Mouse (Mus musculus): ENCODE measurements around the gene Kcnq4. TPM values are rescaled to one million over a fixed set of nuclear protein-coding genes. Genes with fewer than 3 reads are reported as not detected.

The Kcnq4 gene
- polyA plus RNA-seq, 1 experiment from 2014 or later: 11.1 TPM

- no peaks in the 10 kb centered on the region for H3K4me1 ChIP-seq (replicated peaks; ENCODE audit: control insufficient read depth, insufficient read depth, low read length)
- H3K9ac ChIP-seq (replicated peaks; ENCODE audit: low read depth, low read length): no peak overlapping the region
- H3K36me3 ChIP-seq (ENCODE audit: control insufficient read depth, insufficient read depth): no peaks in the 10 kb centered on the region
- H3K4me3 ChIP-seq (replicated peaks; ENCODE audit: low read length): no peak overlapping the region
- no peak overlapping the region for H3K4me2 ChIP-seq (ENCODE audit: low read length)
- no peak for ATAC-seq
- H3K9me3 ChIP-seq (ENCODE audit: control insufficient read depth, low read length): no peaks in the 10 kb centered on the region
- H3K27me3 ChIP-seq (replicated peaks; ENCODE audit: control insufficient read depth, insufficient read depth, low read length): no peaks in the 10 kb centered on the region
- no peak overlapping the region for H3K27ac ChIP-seq (ENCODE audit: low read length)
- WGBS: 83% methylated on average over 8 of the region's 8 CpGs
Observed at GRCm38 (mm10) chr4:120655898-120656297, 92.5 kb downstream of the Kcnq4 start.

- H3K4me2 ChIP-seq (ENCODE audit: low read length): peak overlapping the region; percentile 97
- peak; percentile 35 for ATAC-seq
- no peaks in the 10 kb centered on the region for H3K36me3 ChIP-seq (ENCODE audit: control insufficient read depth, insufficient read depth)
- no peaks in the 10 kb centered on the region for H3K9me3 ChIP-seq (ENCODE audit: control insufficient read depth, low read length)
- peaks cover 12% of the 10 kb centered on the region for H3K4me1 ChIP-seq (replicated peaks; ENCODE audit: control insufficient read depth, insufficient read depth, low read length)
- H3K27me3 ChIP-seq (replicated peaks; ENCODE audit: control insufficient read depth, insufficient read depth, low read length): 0 out of 2 replicates have a peak, but pooled peaks cover 3% of the 10 kb centered on the region
- peak overlapping the region; percentile 63 for H3K4me3 ChIP-seq (replicated peaks; ENCODE audit: low read length)
- H3K9ac ChIP-seq (replicated peaks; ENCODE audit: low read depth, low read length): peak overlapping the region; percentile 79
- 20% methylated on average over 7 of the region's 7 CpGs for WGBS
- H3K27ac ChIP-seq (ENCODE audit: low read length): no peak overlapping the region
Observed at GRCm38 (mm10) chr4:120650208-120650592, 98.2 kb downstream of the Kcnq4 start.

DNA sequence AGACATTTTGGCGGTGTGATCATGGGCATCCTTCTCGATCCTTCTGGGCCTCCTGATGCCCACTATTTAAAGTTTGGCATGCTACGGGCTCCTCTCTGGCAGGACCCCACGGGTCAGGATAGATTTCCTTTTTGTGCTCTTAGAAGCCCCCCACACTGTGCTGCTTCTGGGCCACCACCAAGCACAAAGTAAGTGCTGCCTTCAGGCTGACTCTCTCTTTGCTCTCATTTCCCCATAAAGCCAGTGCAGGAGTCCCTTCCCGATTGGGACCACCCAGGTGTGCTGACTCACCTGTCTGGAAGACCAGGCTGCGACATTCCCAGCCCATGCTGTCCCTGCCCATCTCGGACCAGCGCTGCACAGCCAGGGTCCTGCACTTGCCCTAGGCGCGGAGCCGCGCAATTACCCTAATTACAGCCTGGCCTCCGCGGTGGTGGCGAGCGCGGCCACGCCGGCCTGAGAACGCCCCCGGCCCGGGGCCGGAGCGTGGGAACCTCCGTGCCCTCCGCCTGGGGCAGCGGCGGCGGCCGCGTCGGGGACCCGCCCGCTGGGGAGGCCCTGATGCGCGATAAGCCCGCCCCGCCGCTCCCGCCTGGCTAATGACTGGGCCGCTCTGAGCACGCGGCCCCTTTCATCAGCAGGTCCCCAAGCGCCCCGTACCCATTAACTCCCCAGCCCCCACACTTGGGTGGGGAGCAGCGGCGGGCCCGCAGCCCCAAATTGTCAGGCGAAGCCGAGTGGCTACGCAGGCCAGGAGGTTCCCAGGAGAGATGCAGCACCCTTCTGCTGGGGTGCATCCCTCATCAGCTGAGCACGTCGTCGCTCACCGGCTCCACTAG, 98.8 kb downstream of the Kcnq4 start:
- peak overlapping the region; percentile 79 for H3K9ac ChIP-seq (replicated peaks; ENCODE audit: low read depth, low read length)
- H3K4me2 ChIP-seq (ENCODE audit: low read length): peak overlapping the region; percentile 97
- H3K4me1 ChIP-seq (replicated peaks; ENCODE audit: control insufficient read depth, insufficient read depth, low read length): peaks cover 12% of the 10 kb centered on the region
- H3K36me3 ChIP-seq (ENCODE audit: control insufficient read depth, insufficient read depth): no peaks in the 10 kb centered on the region
- 4% methylated on average over 52 of the region's 55 CpGs for WGBS
- H3K4me3 ChIP-seq (replicated peaks; ENCODE audit: low read length): peak overlapping the region; percentile 63
- 0 out of 2 replicates have a peak, but pooled peaks cover 3% of the 10 kb centered on the region for H3K27me3 ChIP-seq (replicated peaks; ENCODE audit: control insufficient read depth, insufficient read depth, low read length)
- peak; percentile 93 for ATAC-seq
- H3K27ac ChIP-seq (ENCODE audit: low read length): no peak overlapping the region
- H3K9me3 ChIP-seq (ENCODE audit: control insufficient read depth, low read length): no peaks in the 10 kb centered on the region

MicroRNA genes within 50 kb of the gene (microRNA counts, 519-probe panel; counts per million panel counts)
- 2,639 counts per million, percentile 67 among the panel's probes with 10 or more counts for microRNA mmu-miR-30e

Small RNAs within 50 kb of the gene (microRNA-seq; reads per million reads assigned to microRNA genes)
- gene Mir30c-1: 61.7 reads per million, percentile 47 among the genes with 10 or more reads in this experiment
- not detected for gene Mir30e
- not detected for gene Mir30f

Other genes starting within 250 kb of the Kcnq4 start
- not detected in 2 replicates for gene Slfnl1, start 216.4 kb downstream of the Kcnq4 start, polyA plus RNA-seq (2015; fragmentation: Nextera tagmentation; extraction: Ambion mirVana)
- gene Ctps, start 178.3 kb downstream of the Kcnq4 start, polyA plus RNA-seq (2015; fragmentation: Nextera tagmentation; extraction: Ambion mirVana): 102 and 103 TPM in 2 replicates
- not detected in 2 replicates for gene Gm8439, start 159.9 kb downstream of the Kcnq4 start, polyA plus RNA-seq (2015; fragmentation: Nextera tagmentation; extraction: Ambion mirVana)
- gene Cited4, start 82.0 kb downstream of the Kcnq4 start, polyA plus RNA-seq (2015; fragmentation: Nextera tagmentation; extraction: Ambion mirVana): 0.46 and 0.79 TPM in 2 replicates
- gene Nfyc, start 83.0 kb upstream of the Kcnq4 start, polyA plus RNA-seq (2015; fragmentation: Nextera tagmentation; extraction: Ambion mirVana): 96.5 and 107 TPM in 2 replicates
- 9.6 and 14.1 TPM in 2 replicates for gene Rims3, start 106.2 kb upstream of the Kcnq4 start, polyA plus RNA-seq (2015; fragmentation: Nextera tagmentation; extraction: Ambion mirVana)
- 44.6 and 44.9 TPM in 2 replicates for gene Exo5, start 176.4 kb upstream of the Kcnq4 start, polyA plus RNA-seq (2015; fragmentation: Nextera tagmentation; extraction: Ambion mirVana)
- gene Zfp69, start 203.1 kb upstream of the Kcnq4 start, polyA plus RNA-seq (2015; fragmentation: Nextera tagmentation; extraction: Ambion mirVana): 5.3 and 5.6 TPM in 2 replicates

Data from forebrain, embryonic 16.5 days (tissue).